Mouse (Mus musculus): ENCODE measurements around the gene Uck2.

DNA sequence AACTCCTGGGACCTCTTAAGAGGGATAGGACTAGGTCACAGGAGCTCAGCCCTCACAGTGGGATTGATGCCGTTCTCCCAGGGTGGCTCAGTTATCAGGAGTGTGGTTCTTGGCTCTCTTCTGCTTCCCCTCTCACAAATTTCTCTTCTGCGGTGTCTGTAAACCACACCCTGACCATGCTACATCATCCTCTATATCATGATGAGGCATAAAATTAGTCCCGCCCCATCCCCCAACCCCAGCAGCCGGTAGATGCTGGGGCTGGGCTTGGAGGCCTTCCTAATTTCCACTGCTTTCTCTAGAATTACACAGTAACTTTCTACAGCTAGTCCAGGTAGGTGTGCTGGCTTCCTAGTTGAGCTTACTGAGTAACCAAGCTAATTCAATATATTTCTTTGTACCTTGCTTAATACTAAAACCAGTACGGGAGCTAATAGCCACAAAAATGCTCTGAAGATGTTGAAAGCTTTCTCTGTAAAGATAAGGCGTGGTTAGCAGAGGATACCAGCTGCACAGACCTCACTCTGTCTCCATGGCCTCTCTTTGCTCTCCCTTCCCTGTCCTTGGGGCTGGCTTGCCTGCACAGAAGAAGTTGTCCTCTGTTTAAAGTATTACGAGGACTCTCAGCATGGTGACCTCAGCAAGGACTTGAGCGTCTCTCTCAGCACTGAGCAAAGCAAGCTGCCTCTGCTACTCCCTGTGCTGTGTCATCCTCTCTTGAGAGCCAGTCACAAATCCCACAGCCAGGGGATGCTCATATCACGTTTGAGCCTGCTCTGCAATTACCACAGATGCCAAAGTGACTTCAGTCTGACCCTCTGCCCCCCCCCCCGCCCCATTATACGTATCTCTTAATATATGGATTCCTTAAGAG lies 3.8 kb upstream of the Uck2 start:
- no peak for TF ChIP-seq CTCF (IDR thresholded peaks at IDR 0.05; ENCODE audit: extremely low read depth, insufficient read depth, insufficient read length, insufficient replicate concordance)
- no peak for TF ChIP-seq POLR2A (IDR thresholded peaks at IDR 0.05; ENCODE audit: low read depth, low read length)

Measured in spleen, adult 2 months (tissue).